Mouse (Mus musculus) hindbrain, embryonic 16.5 days (tissue): ENCODE data around the gene Mrpl2. TPM values are rescaled to one million over a fixed set of nuclear protein-coding genes. Genes with fewer than 3 reads are reported as not detected.

Source experiments
- ATAC-seq: fragments of 200-750 bp; cut with Nextera tagmentation; 2 replicates; pipeline ENCODE4 v1.8.0; 2017; ENCODE audit warnings: moderate TSS enrichment, moderate library complexity
- H3K27ac ChIP-seq: fragments of 300-500 bp; sonication (generic); 2 replicates; pipeline ENCODE4 v1.5.1; 2014; ENCODE audit warnings: low read depth, mild to moderate bottlenecking, control low read depth, low read length, moderate library complexity
- H3K27me3 ChIP-seq: fragments of 300-500 bp; sonication (generic); replicated peaks from 2 replicates; pipeline ENCODE4 v1.6.1; 2014; ENCODE audit warnings: low read length; ENCODE audit not compliant: control insufficient read depth, insufficient read depth
- H3K36me3 ChIP-seq: fragments of 300-500 bp; sonication (generic); 2 replicates; pipeline ENCODE4 v1.6.1; 2014; ENCODE audit warnings: mild to moderate bottlenecking, low read length, moderate library complexity, mixed read lengths; ENCODE audit not compliant: control insufficient read depth, insufficient read depth
- H3K4me1 ChIP-seq: fragments of 300-500 bp; sonication (generic); 2 replicates; pipeline ENCODE4 v1.6.1; 2014; ENCODE audit warnings: low read depth, low read length; ENCODE audit not compliant: control insufficient read depth, insufficient read depth
- H3K4me2 ChIP-seq: fragments of 300-500 bp; sonication (generic); 2 replicates; pipeline ENCODE4 v1.6.1; 2014; ENCODE audit warnings: mild to moderate bottlenecking, low read length, control low read depth, moderate library complexity
- H3K4me3 ChIP-seq: fragments of 300-500 bp; sonication (generic); 2 replicates; pipeline ENCODE4 v1.5.1; 2014; ENCODE audit warnings: mild to moderate bottlenecking, low read length, control low read depth, moderate library complexity
- H3K9ac ChIP-seq: fragments of 300-500 bp; sonication (generic); 2 replicates; pipeline ENCODE4 v1.6.1; 2014; ENCODE audit warnings: low read depth, mild to moderate bottlenecking, control low read depth, low read length, moderate library complexity
- H3K9me3 ChIP-seq: fragments of 300-500 bp; sonication (generic); 2 replicates; pipeline ENCODE4 v1.6.1; 2014; ENCODE audit warnings: mild to moderate bottlenecking, low read length, moderate library complexity; ENCODE audit not compliant: control insufficient read depth
- WGBS: fragments of 180-500 bp; shearing (Covaris S2); extraction: QIAGEN DNeasy Blood & Tissue Kit; methylation state at CpG from one replicate; pipeline ENCODE4 v1.1.7; 2014; 5-methylcytosine and 5-hydroxymethylcytosine counted together
- polyA plus RNA-seq: library from polyadenylated mRNA; unstranded; fragments of >200 nt; fragmentation: Nextera tagmentation; extraction: Ambion mirVana; gene quantifications from 2 replicates; pipeline ENCODE4 v1.2.1, GENCODE M21; 2015

The Mrpl2 gene
- polyA plus RNA-seq: 64.5 and 73.7 TPM in 2 replicates

- Histone ChIP-seq H3K36me3 (peaks cover 11% of the 10 kb centered on the region), H3K4me1 (peaks cover 22% of the 10 kb centered on the region), H3K4me2 (peak within 1 kb of the TSS; percentile 94), H3K4me3 (peak within 1 kb of the TSS; percentile 77), H3K9ac (peak within 1 kb of the TSS; percentile 79), H3K27ac (peak within 1 kb of the TSS; percentile 90), H3K27me3 (no peaks in the 10 kb centered on the region), H3K9me3 (no peaks in the 10 kb centered on the region)
- peak; percentile 58 for ATAC-seq
- under 1% methylated on average over 53 of the region's 53 CpGs for WGBS
These were observed at the start of gene Mrpl2, which contains the start of gene Klc4 for GRCm38 (mm10) chr17:46645561-46646321. TSS of gene Mrpl2 (plus strand) at chr17:46646229. TSS of gene Klc4 (minus strand) at chr17:46646022.

- 95% methylated on average over 11 of the region's 11 CpGs for WGBS
- Histone ChIP-seq H3K4me1 (peaks cover 3% of the 10 kb centered on the region), H3K27ac (no peak overlapping the region), H3K36me3 (0 out of 2 replicates have a peak, but pooled peaks cover 4% of the 10 kb centered on the region), H3K4me3 (no peak overlapping the region), H3K9me3 (no peaks in the 10 kb centered on the region), H3K4me2 (no peak overlapping the region), H3K9ac (no peak overlapping the region), H3K27me3 (no peaks in the 10 kb centered on the region)
- ATAC-seq: no peak
These were observed 48.1 kb upstream of the Mrpl2 start for GRCm38 (mm10) chr17:46597956-46598355.

- H3K4me1 ChIP-seq: no peaks in the 10 kb centered on the region
- H3K36me3 ChIP-seq: 0 out of 2 replicates have a peak, but pooled peaks cover 4% of the 10 kb centered on the region
- no peaks in the 10 kb centered on the region for H3K9me3 ChIP-seq
- H3K4me2 ChIP-seq: no peak overlapping the region
- H3K27me3 ChIP-seq: no peaks in the 10 kb centered on the region
- H3K9ac ChIP-seq: no peak overlapping the region
- H3K27ac ChIP-seq: no peak overlapping the region
- 82% methylated on average over 4 of the region's 4 CpGs for whole genome bisulfite sequencing
- no peak for ATAC-seq
- H3K4me3 ChIP-seq: no peak overlapping the region
These were observed 47.1 kb upstream of the Mrpl2 start for GRCm38 (mm10) chr17:46598963-46599362.

- Histone ChIP-seq H3K27me3 (no peaks in the 10 kb centered on the region), H3K4me2 (no peak overlapping the region), H3K4me3 (no peak overlapping the region), H3K9ac (no peak overlapping the region), H3K27ac (no peak overlapping the region), H3K4me1 (peaks cover 7% of the 10 kb centered on the region; the same call in 1 of the 2 replicates), H3K9me3 (no peaks in the 10 kb centered on the region), H3K36me3 (0 out of 2 replicates have a peak, but pooled peaks cover 4% of the 10 kb centered on the region)
- no peak for ATAC-seq
- 93% methylated on average over 2 of the region's 2 CpGs for WGBS
These were observed 45.5 kb upstream of the Mrpl2 start for GRCm38 (mm10) chr17:46600569-46600968.

- Histone ChIP-seq H3K4me1 (peaks cover 7% of the 10 kb centered on the region; the same call in 1 of the 2 replicates), H3K27me3 (no peaks in the 10 kb centered on the region), H3K4me3 (no peak overlapping the region), H3K9me3 (no peaks in the 10 kb centered on the region), H3K4me2 (no peak overlapping the region), H3K27ac (no peak overlapping the region), H3K36me3 (0 out of 2 replicates have a peak, but pooled peaks cover 2% of the 10 kb centered on the region), H3K9ac (no peak overlapping the region)
- WGBS: 81% methylated on average over 9 of the region's 9 CpGs
- ATAC-seq: no peak
These were observed 43.8 kb upstream of the Mrpl2 start for GRCm38 (mm10) chr17:46602212-46602611.

GRCm38 (mm10) chr17:46603229-46603628 lies 42.8 kb upstream of the Mrpl2 start:
- H3K9me3 ChIP-seq: no peaks in the 10 kb centered on the region

GRCm38 (mm10) chr17:46605126-46605525 lies 40.9 kb upstream of the Mrpl2 start:
- no peak overlapping the region for H3K4me2 ChIP-seq
- no peak overlapping the region; the same call in 1 of the 2 replicates for H3K27ac ChIP-seq
- no peaks in the 10 kb centered on the region for H3K36me3 ChIP-seq
- H3K9ac ChIP-seq: no peak overlapping the region
- H3K4me1 ChIP-seq: peaks cover 7% of the 10 kb centered on the region; the same call in 1 of the 2 replicates
- no peaks in the 10 kb centered on the region for H3K9me3 ChIP-seq
- ATAC-seq: no peak
- no peak overlapping the region for H3K4me3 ChIP-seq
- no peaks in the 10 kb centered on the region for H3K27me3 ChIP-seq
- 46% methylated on average over 5 of the region's 5 CpGs for WGBS

More at GRCm38 (mm10) chr17:46603229-46603628, 42.8 kb upstream of the Mrpl2 start:
- no peak overlapping the region for H3K27ac ChIP-seq
- H3K36me3 ChIP-seq: no peaks in the 10 kb centered on the region
- H3K27me3 ChIP-seq: no peaks in the 10 kb centered on the region
- no peak overlapping the region for H3K9ac ChIP-seq
- no peak for ATAC-seq
- H3K4me1 ChIP-seq: peaks cover 7% of the 10 kb centered on the region; the same call in 1 of the 2 replicates
- no peak overlapping the region for H3K4me3 ChIP-seq
- no peak overlapping the region for H3K4me2 ChIP-seq
- WGBS: 97% methylated on average over 4 of the region's 4 CpGs

- Histone ChIP-seq H3K4me1 (peaks cover 7% of the 10 kb centered on the region; the same call in 1 of the 2 replicates), H3K4me3 (no peak overlapping the region), H3K9ac (no peak overlapping the region), H3K27ac (no peak overlapping the region), H3K27me3 (no peaks in the 10 kb centered on the region), H3K9me3 (no peaks in the 10 kb centered on the region), H3K4me2 (no peak overlapping the region), H3K36me3 (no peaks in the 10 kb centered on the region)
- WGBS: 76% methylated on average over 12 of the region's 12 CpGs
- ATAC-seq: no peak
These were observed 40.0 kb upstream of the Mrpl2 start for GRCm38 (mm10) chr17:46605987-46606386.

GRCm38 (mm10) chr17:46609721-46610514 lies 36.1 kb upstream of the Mrpl2 start:
- Histone ChIP-seq H3K27me3 (no peaks in the 10 kb centered on the region), H3K4me1 (peaks cover 8% of the 10 kb centered on the region), H3K4me2 (no peak overlapping the region), H3K9ac (no peak overlapping the region), H3K27ac (no peak overlapping the region), H3K9me3 (no peaks in the 10 kb centered on the region), H3K4me3 (no peak overlapping the region), H3K36me3 (no peaks in the 10 kb centered on the region)
- no peak for ATAC-seq
- 64% methylated on average over 15 of the region's 15 CpGs for WGBS
